ENCODE assay signal across 23 mouse cellular contexts in genomic region chr12:77495781-77496180, GRCm38 (mm10).
DNase-seq lines count a peak whose midpoint lies in the region; ATAC-seq and TF ChIP-seq lines count a peak whose summit lies in the region.
"Had no signal": no experiment of that assay in that cellular context is flagged by ENCODE, and none has a peak within 500 bp of the region (broad histone marks: within the 10 kb centered on the region; RNA-seq: fewer than 3 reads in every experiment).

No protein-coding gene starts in this region.

- ATAC-seq in liver, embryonic 11.5 days (replicated peaks; ENCODE audit: low FRiP score) = no peak
- ATAC-seq in forebrain, postnatal 0 days = no peak
- ATAC-seq: activated CD4-positive, CD25-positive, alpha-beta regulatory T cell, adult 4 months; forebrain, embryonic 14.5 days; intestine, embryonic 15.5 days; Patski had no signal

- H3K4me3 ChIP-seq in liver, embryonic 11.5 days (ENCODE audit: low read depth, low read length) = no peak overlapping the region
- no peak overlapping the region for H3K4me3 ChIP-seq in forebrain, postnatal 0 days (ENCODE audit: low read depth, low read length)
- H3K4me3 ChIP-seq: embryonic facial prominence, embryonic 15.5 days; erythroblast, embryonic 14.5 days; forebrain, embryonic 10.5 days; heart, embryonic 10.5 days; hindbrain, embryonic 13.5 days; intestine, embryonic 15.5 days had no signal

- peak; percentile 42 to 53 for DNase-seq in cerebellum, adult 18-20 months
- no peak for DNase-seq in cerebellum, postnatal 4 days (ENCODE audit: low spot score in 2 of 2)
- DNase-seq in thymus, postnatal 14 days = peak; percentile 9
- DNase-seq in thymus, postnatal 10 days (ENCODE audit: low spot score in 2 of 2) = no peak
- peak; percentile 40 for DNase-seq in cerebellum, adult 8-10 months
- DNase-seq in cerebellum, postnatal 10 days = peak; percentile 25 to 43
- DNase-seq in liver, embryonic 11.5 days (ENCODE audit: low spot score) = no peak
- DNase-seq in forebrain, postnatal 0 days = no peak
- DNase-seq: adrenal gland, postnatal 14 days; gastrocnemius, postnatal 36 days; heart, adult 18-20 months; heart, postnatal 10 days; kidney, adult 18-20 months had no signal

- H3K27ac ChIP-seq in liver, embryonic 11.5 days (ENCODE audit: low read depth, low read length) = no peak overlapping the region
- H3K27ac ChIP-seq in forebrain, postnatal 0 days (ENCODE audit: low read depth, low read length) = no peak overlapping the region
- H3K27ac ChIP-seq: embryonic facial prominence, embryonic 15.5 days; forebrain, embryonic 10.5 days; heart, embryonic 10.5 days; hindbrain, embryonic 13.5 days; intestine, embryonic 15.5 days had no signal

- 95% methylated on average over 1 of the region's 1 CpGs for WGBS in liver, embryonic 11.5 days
- 94% methylated on average over 1 of the region's 1 CpGs for WGBS in forebrain, postnatal 0 days

- no peak overlapping the region for H3K4me2 ChIP-seq in liver, embryonic 11.5 days
- H3K4me2 ChIP-seq in forebrain, postnatal 0 days (ENCODE audit: low read depth) = no peak overlapping the region
- H3K4me2 ChIP-seq: embryonic facial prominence, embryonic 15.5 days; hindbrain, embryonic 13.5 days; intestine, embryonic 15.5 days had no signal

- no peaks in the 10 kb centered on the region for H3K9me3 ChIP-seq in liver, embryonic 11.5 days (ENCODE audit: control insufficient read depth, low read length)
- no peaks in the 10 kb centered on the region for H3K9me3 ChIP-seq in forebrain, postnatal 0 days (ENCODE audit: low read length)
- H3K9me3 ChIP-seq: embryonic facial prominence, embryonic 15.5 days; forebrain, embryonic 10.5 days; heart, embryonic 10.5 days; hindbrain, embryonic 13.5 days; intestine, embryonic 15.5 days had no signal

- no peak overlapping the region for H3K9ac ChIP-seq in liver, embryonic 11.5 days (ENCODE audit: low read depth, low read length)
- H3K9ac ChIP-seq in forebrain, postnatal 0 days = no peak overlapping the region
- H3K9ac ChIP-seq: embryonic facial prominence, embryonic 15.5 days; hindbrain, embryonic 13.5 days; intestine, embryonic 15.5 days had no signal

- H3K36me3 ChIP-seq in liver, embryonic 11.5 days (ENCODE audit: control insufficient read depth, insufficient read depth, low read length) = no peaks in the 10 kb centered on the region
- H3K36me3 ChIP-seq in forebrain, postnatal 0 days (ENCODE audit: insufficient read depth) = no peaks in the 10 kb centered on the region
- H3K36me3 ChIP-seq: embryonic facial prominence, embryonic 15.5 days; forebrain, embryonic 10.5 days; heart, embryonic 10.5 days; hindbrain, embryonic 13.5 days; intestine, embryonic 15.5 days had no signal

- no peak for TF ChIP-seq CTCF in forebrain, postnatal 0 days (IDR thresholded peaks at IDR 0.05; ENCODE audit: low read depth)

- no peaks in the 10 kb centered on the region for H3K4me1 ChIP-seq in liver, embryonic 11.5 days (replicated peaks; ENCODE audit: control insufficient read depth, insufficient read depth, low read length)
- H3K4me1 ChIP-seq in forebrain, postnatal 0 days (ENCODE audit: insufficient read depth) = no peaks in the 10 kb centered on the region
- H3K4me1 ChIP-seq: embryonic facial prominence, embryonic 15.5 days; hindbrain, embryonic 13.5 days; intestine, embryonic 15.5 days had no signal

- H3K27me3 ChIP-seq in liver, embryonic 11.5 days (replicated peaks; ENCODE audit: control insufficient read depth, insufficient read depth, low read length) = no peaks in the 10 kb centered on the region
- no peaks in the 10 kb centered on the region for H3K27me3 ChIP-seq in forebrain, postnatal 0 days (ENCODE audit: insufficient read depth, low read length)
- H3K27me3 ChIP-seq: CH12.LX; embryonic facial prominence, embryonic 15.5 days; hindbrain, embryonic 13.5 days; intestine, embryonic 15.5 days had no signal

Comparison
In these comparisons a context has a peak if more than half of its experiments do, and no peak if none do; other contexts are left out.
1. DNase-seq: peak in cerebellum, adult 18-20 months (2 of 2), thymus, postnatal 14 days (single experiment), cerebellum, adult 8-10 months (single experiment) and cerebellum, postnatal 10 days (2 of 2); none in cerebellum, postnatal 4 days (0 of 2), thymus, postnatal 10 days (0 of 2), liver, embryonic 11.5 days (single experiment) and forebrain, postnatal 0 days (single experiment).